Mouse (Mus musculus) embryonic facial prominence, embryonic 11.5 days (tissue): Measurements from ENCODE around the gene Ccl17. TPM values are rescaled to one million over a fixed set of nuclear protein-coding genes. Genes with fewer than 3 reads are reported as not detected.
A peak's percentile ranks its signal among the peaks of the same experiment; 100 is the strongest.
"Not testable (repeated sequence)": the region's sequence is repeated elsewhere in the genome, so short reads cannot be mapped to it uniquely, and the experiment has no call there.

Source experiments
- ATAC-seq: fragments of 200-750 bp; cut with Nextera tagmentation; replicated peaks from 2 replicates; pipeline ENCODE4 v1.8.0; 2017; ENCODE audit warnings: low read depth; ENCODE audit not compliant: insufficient number of reproducible peaks, low FRiP score, low TSS enrichment
- DNase-seq: peaks from one replicate; pipeline ENCODE4 v3.0.0-alpha.2; 2015; ENCODE audit warnings: low spot score
- H3K27ac ChIP-seq: fragments of 300-500 bp; sonication (generic); replicated peaks from 2 replicates; pipeline ENCODE4 v1.5.1; 2014; ENCODE audit warnings: mild to moderate bottlenecking, low read depth, low read length, control low read depth
- H3K27me3 ChIP-seq: fragments of 300-500 bp; sonication (generic); 2 replicates; pipeline ENCODE4 v1.6.1; 2014; ENCODE audit warnings: mild to moderate bottlenecking, low read length, moderate library complexity, mixed read lengths; ENCODE audit not compliant: control insufficient read depth, insufficient read depth
- H3K36me3 ChIP-seq: fragments of 300-500 bp; sonication (generic); replicated peaks from 2 replicates; pipeline ENCODE4 v1.6.1; 2014; ENCODE audit warnings: low read depth, mild to moderate bottlenecking, low read length, moderate library complexity, mixed read lengths; ENCODE audit not compliant: control insufficient read depth, insufficient read depth
- H3K4me1 ChIP-seq: fragments of 300-500 bp; sonication (generic); 2 replicates; pipeline ENCODE4 v1.6.1; 2014; ENCODE audit warnings: low read length, mixed read lengths; ENCODE audit not compliant: control insufficient read depth, insufficient read depth
- H3K4me2 ChIP-seq: fragments of 300-500 bp; sonication (generic); 2 replicates; pipeline ENCODE4 v1.6.1; 2014; ENCODE audit warnings: low read depth, mild to moderate bottlenecking, control low read depth, low read length, moderate library complexity
- H3K4me3 ChIP-seq: fragments of 300-500 bp; sonication (generic); 2 replicates; pipeline ENCODE4 v1.5.1; 2014; ENCODE audit warnings: low read depth, low read length, control low read depth
- H3K9ac ChIP-seq: fragments of 300-500 bp; sonication (generic); replicated peaks from 2 replicates; pipeline ENCODE4 v1.6.1; 2014; ENCODE audit warnings: mild to moderate bottlenecking, control low read depth, low read length
- H3K9me3 ChIP-seq: fragments of 300-500 bp; sonication (generic); replicated peaks from 2 replicates; pipeline ENCODE4 v1.6.1; 2016; ENCODE audit warnings: mild to moderate bottlenecking, low read length, inconsistent platforms, mixed read lengths; ENCODE audit not compliant: control insufficient read depth
- WGBS: fragments of 180-500 bp; shearing (Covaris S2); extraction: QIAGEN DNeasy Blood & Tissue Kit; methylation state at CpG from one replicate; pipeline ENCODE4 v1.1.7; 2014; 5-methylcytosine and 5-hydroxymethylcytosine counted together
- polyA plus RNA-seq: library from polyadenylated mRNA; unstranded; fragments of >200 nt; fragmentation: Nextera tagmentation; extraction: Ambion mirVana; gene quantifications from 2 replicates; pipeline ENCODE4 v1.2.1, GENCODE M21; 2014

Ccl17 gene
- polyA plus RNA-seq, 1 experiment from 2014 or later = not detected

DNA sequence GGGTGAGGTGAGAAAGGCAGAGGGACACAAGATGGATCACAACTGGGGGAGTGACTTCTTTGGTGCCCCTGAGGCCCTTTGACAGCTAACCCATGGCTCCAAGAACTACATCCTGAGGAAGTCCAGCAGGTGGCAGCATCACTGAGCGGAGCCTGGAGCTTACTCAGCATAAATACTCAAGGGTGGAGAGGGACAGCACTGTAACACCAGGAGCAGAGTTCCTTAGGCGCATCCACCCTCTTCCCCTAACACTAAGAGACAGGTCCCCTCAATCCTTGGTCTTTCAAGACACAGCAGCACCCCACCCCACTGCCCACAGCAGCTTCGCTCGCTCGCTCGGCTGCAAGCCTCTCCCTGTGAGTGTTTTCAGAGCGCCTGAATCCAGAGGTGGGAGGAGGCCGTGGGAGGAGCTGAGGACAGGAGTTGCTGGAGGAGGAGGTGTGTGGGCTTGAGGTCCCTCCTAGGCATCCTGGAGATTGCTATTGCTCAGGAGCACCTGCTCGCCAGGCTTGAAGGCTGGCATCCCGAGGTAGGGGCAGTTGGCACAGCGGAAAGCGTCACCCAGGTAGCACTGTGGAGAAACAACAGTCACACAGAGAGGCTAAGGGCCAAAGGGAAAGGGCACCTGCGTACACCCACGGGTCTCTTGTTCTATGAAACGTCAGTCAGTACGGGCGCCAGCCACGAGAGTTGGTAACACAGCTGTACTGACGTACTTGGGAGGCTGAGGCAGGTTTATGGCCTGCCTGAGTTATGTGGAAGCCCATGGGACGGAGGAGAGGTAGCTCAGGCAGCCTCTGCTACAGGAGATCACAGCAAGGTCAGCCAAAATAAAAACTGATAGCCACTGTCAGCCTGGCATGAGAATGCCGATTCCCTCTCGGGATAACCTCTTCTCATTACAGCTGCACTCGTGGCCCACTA is 12.6 kb downstream of the Ccl17 start:
- Histone ChIP-seq H3K9ac (no peak overlapping the region), H3K4me2 (no peak overlapping the region), H3K27ac (no peak overlapping the region), H3K4me1 (no peaks in the 10 kb centered on the region), H3K27me3 (no peaks in the 10 kb centered on the region), H3K4me3 (no peak overlapping the region), H3K9me3 (no peaks in the 10 kb centered on the region), H3K36me3 (no peaks in the 10 kb centered on the region; the same call in 1 of the 2 replicates)
- DNase-seq (peak; percentile 73), ATAC-seq (peak; percentile 35; the same call in 1 of the 2 replicates)
- WGBS = 79% methylated on average over 23 of the region's 23 CpGs

DNA sequence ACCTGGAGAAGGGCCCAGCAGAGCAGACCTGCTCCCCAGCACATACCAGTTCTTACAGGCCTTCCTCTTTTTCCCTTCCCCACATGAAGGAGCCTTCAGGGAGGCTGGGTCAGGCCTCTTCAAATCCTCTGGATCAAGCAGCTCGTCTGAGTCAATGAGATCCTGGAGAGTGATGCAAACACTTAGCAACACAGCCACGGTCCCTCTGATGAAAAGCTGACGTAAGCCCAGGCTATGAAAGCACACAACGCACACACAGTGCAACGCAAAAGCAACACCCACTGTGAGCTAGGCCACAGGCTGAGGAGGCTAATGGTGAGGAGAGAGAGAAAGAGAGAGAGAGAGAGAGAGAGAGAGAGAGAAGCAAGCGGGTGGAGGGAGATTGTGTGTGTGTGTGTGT is 14.9 kb downstream of the Ccl17 start:
- DNase-seq (no peak), ATAC-seq (no peak)
- H3K4me2 ChIP-seq = no peak overlapping the region
- H3K9ac ChIP-seq = no peak overlapping the region
- H3K4me1 ChIP-seq = no peaks in the 10 kb centered on the region
- H3K4me3 ChIP-seq = no peak overlapping the region
- H3K27me3 ChIP-seq = no peaks in the 10 kb centered on the region
- 84% methylated on average over 6 of the region's 6 CpGs for WGBS
- peaks cover 2% of the 10 kb centered on the region; the same call in 1 of the 2 replicates for H3K36me3 ChIP-seq
- no peak overlapping the region for H3K27ac ChIP-seq
- H3K9me3 ChIP-seq = no peaks in the 10 kb centered on the region

DNA sequence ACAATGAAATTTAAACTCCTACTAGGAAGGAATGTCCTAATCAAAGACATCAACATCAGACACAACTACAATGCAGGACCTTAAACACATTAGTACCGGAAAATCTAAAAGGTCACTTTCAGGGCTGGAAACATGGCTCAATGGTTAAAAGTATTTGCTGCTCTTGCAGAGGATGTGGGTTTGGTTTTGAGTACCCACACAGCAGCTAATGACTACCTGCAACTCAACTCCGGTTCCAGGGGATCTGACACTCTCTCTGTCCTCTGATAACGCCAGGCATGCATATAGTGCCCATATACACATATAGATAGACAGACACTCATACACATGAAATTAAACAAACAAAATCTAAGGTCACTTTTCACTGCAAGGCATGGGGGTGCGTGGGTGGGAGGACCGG is 16.0 kb downstream of the Ccl17 start:
- no peaks in the 10 kb centered on the region for H3K9me3 ChIP-seq
- no peak overlapping the region for H3K27ac ChIP-seq
- no peak overlapping the region for H3K9ac ChIP-seq
- WGBS = 97% methylated on average over 5 of the region's 5 CpGs
- H3K27me3 ChIP-seq = no peaks in the 10 kb centered on the region
- H3K4me2 ChIP-seq = no peak overlapping the region
- ATAC-seq (no peak), DNase-seq (no peak)
- H3K4me3 ChIP-seq = no peak overlapping the region
- no peaks in the 10 kb centered on the region for H3K4me1 ChIP-seq
- peaks cover 5% of the 10 kb centered on the region; the same call in 1 of the 2 replicates for H3K36me3 ChIP-seq

DNA sequence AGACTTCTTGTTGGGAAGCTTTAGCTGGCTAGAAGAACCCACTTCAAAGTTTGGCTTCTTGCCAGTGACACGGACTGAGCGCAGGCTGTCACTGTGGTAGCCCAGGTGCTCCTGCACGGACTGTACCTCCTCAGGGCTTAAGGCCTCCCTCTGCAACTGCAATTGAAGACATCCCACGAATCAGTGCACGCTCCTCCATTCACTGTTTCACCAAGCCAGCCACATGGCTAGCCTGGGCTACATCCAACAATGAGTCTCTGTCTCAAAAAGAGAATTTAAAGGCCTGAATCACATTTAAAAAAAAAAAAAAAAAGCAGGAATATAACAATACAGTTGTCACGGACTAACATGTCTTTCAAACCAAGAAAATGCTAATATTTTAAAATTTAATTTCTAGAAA is 18.0 kb downstream of the Ccl17 start:
- DNase-seq = no peak
- H3K9me3 ChIP-seq = no peaks in the 10 kb centered on the region
- WGBS = 93% methylated on average over 6 of the region's 6 CpGs
- no peak overlapping the region for H3K4me3 ChIP-seq
- no peaks in the 10 kb centered on the region for H3K27me3 ChIP-seq
- no peaks in the 10 kb centered on the region for H3K4me1 ChIP-seq
- no peak overlapping the region for H3K4me2 ChIP-seq
- peaks cover 7% of the 10 kb centered on the region for H3K36me3 ChIP-seq
- ATAC-seq = no peak
- no peak overlapping the region for H3K9ac ChIP-seq
- no peak overlapping the region for H3K27ac ChIP-seq

DNA sequence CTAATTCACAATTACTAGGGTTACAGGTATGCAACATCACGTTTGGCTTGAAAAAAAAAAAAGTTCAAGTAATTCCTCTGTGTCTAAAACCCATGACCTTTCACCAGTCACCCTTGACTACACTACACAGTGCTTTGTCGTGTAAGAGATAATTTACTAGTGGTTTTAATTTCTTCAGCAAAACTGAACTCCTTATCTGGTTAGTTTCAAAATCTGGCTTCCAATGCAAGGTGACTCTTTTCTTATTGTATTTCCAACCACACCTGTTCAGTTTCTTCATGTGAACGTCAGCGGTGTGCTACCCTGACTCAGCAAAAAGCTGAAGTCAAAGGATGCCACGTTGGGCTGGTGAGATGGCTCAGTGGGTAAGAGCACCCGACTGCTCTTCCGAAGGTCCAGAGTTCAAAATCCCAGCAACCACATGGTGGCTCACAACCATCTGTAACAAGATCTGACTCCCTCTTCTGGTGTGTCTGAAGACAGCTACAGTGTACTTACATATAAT is 23.7 kb downstream of the Ccl17 start:
- 74% methylated on average over 7 of the region's 7 CpGs for WGBS
- not testable (repeated sequence) for H3K27ac ChIP-seq, H3K27me3 ChIP-seq, H3K4me2 ChIP-seq, H3K9ac ChIP-seq, H3K4me1 ChIP-seq, H3K36me3 ChIP-seq, DNase-seq, ATAC-seq, H3K9me3 ChIP-seq, H3K4me3 ChIP-seq

DNA sequence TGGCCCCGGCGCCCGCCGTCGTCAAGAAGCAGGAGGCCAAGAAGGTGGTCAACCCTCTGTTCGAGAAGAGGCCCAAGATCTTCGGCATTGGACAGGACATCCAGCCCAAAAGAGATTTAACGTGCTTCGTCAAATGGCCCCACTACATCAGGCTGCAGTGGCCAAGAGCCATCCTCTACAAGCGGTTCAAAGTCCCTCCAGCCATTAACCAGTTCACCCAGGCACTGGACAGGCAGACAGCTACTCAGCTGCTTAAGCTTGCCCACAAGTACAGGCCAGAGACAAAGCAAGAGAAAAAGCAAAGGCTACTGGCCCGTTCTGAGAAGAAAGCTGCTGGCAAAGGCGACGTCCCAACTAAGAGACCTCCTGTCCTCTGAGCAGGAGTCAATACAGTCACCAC is 25.5 kb downstream of the Ccl17 start:
- H3K9ac ChIP-seq, H3K4me1 ChIP-seq, H3K27me3 ChIP-seq, H3K27ac ChIP-seq, H3K4me2 ChIP-seq, DNase-seq, ATAC-seq, H3K36me3 ChIP-seq, H3K4me3 ChIP-seq, H3K9me3 ChIP-seq: not testable (repeated sequence)
- 93% methylated on average over 13 of the region's 13 CpGs for WGBS

DNA sequence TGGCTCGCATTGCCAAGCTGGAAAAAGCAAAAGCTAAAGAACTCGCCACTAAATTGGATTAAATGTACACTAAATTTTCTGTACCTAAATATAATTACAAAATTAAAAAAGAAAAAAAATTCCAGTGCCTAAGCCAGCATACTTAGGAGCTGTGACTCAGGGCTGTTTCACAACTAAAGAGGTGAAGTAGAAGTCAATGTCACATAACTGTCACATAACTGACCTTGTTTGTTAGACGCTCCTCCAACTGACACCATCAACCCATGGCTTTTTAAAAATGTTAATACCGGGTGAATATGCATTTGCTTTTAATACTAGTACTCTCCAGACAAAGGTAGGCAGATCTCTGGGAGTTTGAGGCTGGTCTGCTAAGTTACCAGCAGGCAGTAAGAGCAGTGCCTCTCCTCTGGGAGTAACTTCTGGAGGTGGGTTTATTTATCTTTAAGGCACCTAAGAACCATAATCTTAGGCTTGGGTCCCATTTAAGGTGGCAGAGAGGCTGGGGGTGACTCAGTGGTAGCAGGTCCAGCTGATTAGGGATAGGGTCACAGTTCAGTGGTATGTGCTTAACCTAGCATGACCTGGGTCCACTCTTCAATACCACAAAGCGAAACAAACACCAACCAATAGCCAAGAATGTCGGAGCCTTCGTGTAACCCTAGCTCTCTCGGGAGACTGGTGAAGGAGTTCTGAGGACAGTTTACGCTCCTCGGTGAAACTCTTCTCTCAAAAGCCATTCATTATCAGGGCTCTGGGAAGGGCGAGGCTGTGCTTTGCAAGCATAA is 26.4 kb downstream of the Ccl17 start:
- no peaks in the 10 kb centered on the region for H3K4me1 ChIP-seq
- H3K36me3 ChIP-seq = peaks cover 1% of the 10 kb centered on the region
- no peak overlapping the region for H3K27ac ChIP-seq
- H3K4me3 ChIP-seq = peak overlapping the region; percentile 91; the same call in 1 of the 2 replicates
- no peaks in the 10 kb centered on the region for H3K27me3 ChIP-seq
- H3K9me3 ChIP-seq = no peaks in the 10 kb centered on the region
- 57% methylated on average over 11 of the region's 11 CpGs for WGBS
- ATAC-seq (no peak), DNase-seq (no peak)
- H3K4me2 ChIP-seq = peak overlapping the region; percentile 89
- H3K9ac ChIP-seq = peak overlapping the region; percentile 37
